Mouse (Mus musculus) bone marrow macrophage, adult 2 months (primary cell): ENCODE measurements around the gene Shank2. TPM values are rescaled to one million over a fixed set of nuclear protein-coding genes. Genes with fewer than 3 reads are reported as not detected.

Source experiments
- H3K27ac ChIP-seq: 2 replicates; pipeline ENCODE4 v1.5.1; 2012; ENCODE audit warnings: low read depth, low read length; ENCODE audit not compliant: insufficient read depth
- H3K4me1 ChIP-seq: 2 replicates; pipeline ENCODE4 v1.6.1; 2012; ENCODE audit warnings: low read length; ENCODE audit not compliant: control insufficient read depth, insufficient read depth
- H3K4me3 ChIP-seq: 2 replicates; pipeline ENCODE4 v1.5.1; 2012; ENCODE audit warnings: mild to moderate bottlenecking, low read length, moderate library complexity; ENCODE audit not compliant: insufficient read depth
- CTCF ChIP-seq: IDR thresholded peaks from 2 replicates; pipeline ENCODE4 v1.5.1; 2012; ENCODE audit warnings: low read depth, mild to moderate bottlenecking, low read length, moderate library complexity
- POLR2A ChIP-seq: IDR thresholded peaks from 2 replicates; pipeline ENCODE4 v1.6.1; 2012; ENCODE audit warnings: mild to moderate bottlenecking, low read depth, low read length, borderline replicate concordance
- polyA plus RNA-seq: library from polyadenylated mRNA; stranded (reverse); fragments of >200 nt; gene quantifications from 2 replicates; pipeline ENCODE4 v1.2.4, GENCODE M21; 2012; ENCODE audit not compliant: missing spikeins, insufficient read depth, insufficient read length

Shank2 gene
- polyA plus RNA-seq, 1 experiment: not detected

- H3K4me3 ChIP-seq: no peak overlapping the region
- H3K27ac ChIP-seq: no peak overlapping the region
- H3K4me1 ChIP-seq: no peaks in the 10 kb centered on the region
- TF ChIP-seq POLR2A (no peak), CTCF (no peak)
Measured at GRCm38 (mm10) chr7:143979986-143980385, 21.7 kb upstream of the Shank2 start.

- no peak for TF ChIP-seq POLR2A
- no peak for TF ChIP-seq CTCF
- no peak overlapping the region for H3K4me3 ChIP-seq
- H3K4me1 ChIP-seq: no peaks in the 10 kb centered on the region
- H3K27ac ChIP-seq: no peak overlapping the region
Measured at GRCm38 (mm10) chr7:143986281-143986680, 15.4 kb upstream of the Shank2 start.

- no peak overlapping the region for H3K27ac ChIP-seq
- TF ChIP-seq POLR2A (no peak), CTCF (no peak)
- H3K4me1 ChIP-seq: no peaks in the 10 kb centered on the region
- no peak overlapping the region for H3K4me3 ChIP-seq
Measured at GRCm38 (mm10) chr7:143991160-143991559, 10.6 kb upstream of the Shank2 start.

GRCm38 (mm10) chr7:143999073-143999472 is 2.7 kb upstream of the Shank2 start:
- no peak overlapping the region for H3K4me3 ChIP-seq
- TF ChIP-seq CTCF: no peak
- H3K27ac ChIP-seq: no peak overlapping the region
- H3K4me1 ChIP-seq: no peaks in the 10 kb centered on the region

- TF ChIP-seq POLR2A: no peak
- no peak for TF ChIP-seq CTCF
- H3K4me1 ChIP-seq: no peaks in the 10 kb centered on the region
- no peak overlapping the region for H3K27ac ChIP-seq
- H3K4me3 ChIP-seq: no peak overlapping the region
Measured at GRCm38 (mm10) chr7:144003471-144003870, 1.7 kb downstream of the Shank2 start.

- H3K4me3 ChIP-seq: no peak overlapping the region
- TF ChIP-seq POLR2A: no peak
- TF ChIP-seq CTCF: no peak
- no peaks in the 10 kb centered on the region for H3K4me1 ChIP-seq
- no peak overlapping the region for H3K27ac ChIP-seq
Measured at GRCm38 (mm10) chr7:144008079-144008478, 6.4 kb downstream of the Shank2 start.

- Histone ChIP-seq H3K4me3 (no peak overlapping the region), H3K4me1 (no peaks in the 10 kb centered on the region), H3K27ac (no peak overlapping the region)
- TF ChIP-seq POLR2A (no peak), CTCF (no peak)
Measured at GRCm38 (mm10) chr7:144008985-144009384, 7.3 kb downstream of the Shank2 start.

GRCm38 (mm10) chr7:144014485-144014884 is 12.8 kb downstream of the Shank2 start:
- H3K27ac ChIP-seq: no peak overlapping the region
- no peaks in the 10 kb centered on the region for H3K4me1 ChIP-seq
- no peak for TF ChIP-seq CTCF
- no peak for TF ChIP-seq POLR2A
- H3K4me3 ChIP-seq: no peak overlapping the region

GRCm38 (mm10) chr7:144021801-144022200 is 20.1 kb downstream of the Shank2 start:
- TF ChIP-seq POLR2A: no peak
- TF ChIP-seq CTCF: no peak
- H3K4me3 ChIP-seq: no peak overlapping the region
- H3K4me1 ChIP-seq: no peaks in the 10 kb centered on the region
- no peak overlapping the region for H3K27ac ChIP-seq

GRCm38 (mm10) chr7:144022682-144023081 is 21.0 kb downstream of the Shank2 start:
- TF ChIP-seq POLR2A (no peak), CTCF (no peak)
- H3K4me3 ChIP-seq: no peak overlapping the region
- H3K27ac ChIP-seq: no peak overlapping the region
- no peaks in the 10 kb centered on the region for H3K4me1 ChIP-seq

- no peaks in the 10 kb centered on the region for H3K4me1 ChIP-seq
- H3K4me3 ChIP-seq: no peak overlapping the region
- no peak overlapping the region for H3K27ac ChIP-seq
- TF ChIP-seq POLR2A: no peak
- no peak for TF ChIP-seq CTCF
Measured at GRCm38 (mm10) chr7:144023561-144023960, 21.8 kb downstream of the Shank2 start.
